Mouse (Mus musculus) hematopoietic stem cell, adult 5-6 weeks (primary cell): ENCODE results near the gene Mapt. TPM values are rescaled to one million over a fixed set of nuclear protein-coding genes. Genes with fewer than 3 reads are reported as not detected.
"Not testable (repeated sequence)": the region's sequence is repeated elsewhere in the genome, so short reads cannot be mapped to it uniquely, and the experiment has no call there.

Source experiments
- ATAC-seq, 2 experiments: fragments of 125-278 bp in 1 of 2; replicated peaks in 1 of 2; 2 replicates each; pipeline ENCODE4 v1.8.0; 2016 to 2017; ENCODE audit warnings: inconsistent platforms in 2 of 2, mild to moderate bottlenecking in 2 of 2, moderate number of reproducible peaks in 2 of 2, low read depth in 1 of 2, moderate TSS enrichment in 1 of 2; ENCODE audit not compliant: low FRiP score in 2 of 2, poor library complexity in 2 of 2, severe bottlenecking in 2 of 2, insufficient read depth in 1 of 2, low TSS enrichment in 1 of 2
- total RNA-seq: library from RNA; stranded (forward); fragments of 172-1452, 232-1000 nt; gene quantifications from 2 replicates; pipeline ENCODE4 v1.2.3, GENCODE M21; 2017

Mapt gene
- not detected in 2 replicates for total RNA-seq

- peak; percentile 65 to 71 for ATAC-seq
These were observed at the start of gene Mapt for GRCm38 (mm10) chr11:104231041-104231911. TSS of gene Mapt (plus strand) at chr11:104231390.

- no peak for ATAC-seq
These were observed 49.0 kb upstream of the Mapt start for GRCm38 (mm10) chr11:104182141-104182540.

GRCm38 (mm10) chr11:104186135-104186836 is 44.9 kb upstream of the Mapt start, which contains the start of gene Sppl2c:
TSS of gene Sppl2c (plus strand) at chr11:104186327.
- no peak for ATAC-seq

DNA sequence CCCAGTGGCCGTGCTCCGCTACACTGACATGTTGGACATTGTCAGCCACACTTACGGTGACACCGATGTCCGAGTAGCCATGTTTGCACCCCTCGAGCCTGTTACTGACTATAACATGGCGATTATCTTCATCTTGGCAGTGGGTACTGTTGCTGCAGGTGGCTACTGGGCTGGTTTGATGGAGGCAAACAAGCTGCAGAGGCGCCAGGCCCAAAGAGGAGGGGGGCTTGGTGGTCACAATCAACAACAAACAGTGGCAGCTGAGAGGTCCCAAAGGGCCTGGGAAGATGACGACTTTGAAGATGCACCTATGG is 44.4 kb upstream of the Mapt start:
- no peak for ATAC-seq

GRCm38 (mm10) chr11:104187766-104188165 is 43.4 kb upstream of the Mapt start:
- ATAC-seq: no peak

- ATAC-seq: no peak
These were observed 41.2 kb upstream of the Mapt start for GRCm38 (mm10) chr11:104190008-104190407.

DNA sequence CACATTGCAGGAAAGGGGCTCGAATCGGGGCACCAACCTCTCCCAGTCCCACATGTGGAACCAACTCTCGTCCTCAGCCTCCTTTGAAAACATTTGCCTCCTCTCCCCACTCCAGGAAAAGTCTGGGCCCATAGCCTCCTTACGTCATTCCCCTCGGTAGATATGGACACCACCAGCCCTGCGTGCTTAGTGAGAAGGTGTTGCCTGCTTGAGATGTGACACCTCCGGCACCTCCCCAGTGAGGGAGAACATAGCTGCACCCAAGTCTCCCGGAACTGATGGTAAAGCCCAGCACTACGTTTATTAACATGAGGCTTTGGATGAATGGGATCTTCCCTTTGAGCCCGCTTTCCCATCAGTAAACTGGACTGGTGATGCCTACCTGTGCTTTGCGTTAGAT is 35.8 kb upstream of the Mapt start:
- ATAC-seq: no peak

GRCm38 (mm10) chr11:104195791-104196190 is 35.4 kb upstream of the Mapt start:
- peak; percentile 46 to 82 for ATAC-seq

- peak in 1 of 2 experiments; percentile 32; a peak in 1 of 4 replicates for ATAC-seq
These were observed 33.3 kb upstream of the Mapt start for GRCm38 (mm10) chr11:104197861-104198260.

GRCm38 (mm10) chr11:104203271-104203670 is 27.9 kb upstream of the Mapt start:
- ATAC-seq: no peak

DNA sequence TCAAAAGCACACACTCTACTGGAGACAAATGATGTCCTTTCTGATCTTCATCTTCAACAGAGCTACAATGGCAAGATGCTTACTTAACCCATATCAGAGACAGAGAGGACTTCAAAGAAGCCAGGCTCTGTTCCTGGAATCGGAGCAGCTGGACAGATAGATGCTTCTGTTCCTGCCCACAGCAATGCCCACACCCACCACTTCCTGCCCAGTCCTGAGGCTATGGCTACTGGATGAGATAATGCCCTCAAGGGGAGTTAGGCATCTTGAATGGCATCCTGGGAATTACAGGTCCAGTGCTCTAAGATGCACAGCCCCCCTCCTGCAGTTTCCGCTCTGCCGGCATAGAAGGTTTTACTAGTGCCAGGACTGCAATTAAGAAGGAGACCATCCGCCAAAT is 24.6 kb upstream of the Mapt start:
- ATAC-seq: no peak

GRCm38 (mm10) chr11:104209041-104209440 is 22.1 kb upstream of the Mapt start:
- no peak for ATAC-seq

DNA sequence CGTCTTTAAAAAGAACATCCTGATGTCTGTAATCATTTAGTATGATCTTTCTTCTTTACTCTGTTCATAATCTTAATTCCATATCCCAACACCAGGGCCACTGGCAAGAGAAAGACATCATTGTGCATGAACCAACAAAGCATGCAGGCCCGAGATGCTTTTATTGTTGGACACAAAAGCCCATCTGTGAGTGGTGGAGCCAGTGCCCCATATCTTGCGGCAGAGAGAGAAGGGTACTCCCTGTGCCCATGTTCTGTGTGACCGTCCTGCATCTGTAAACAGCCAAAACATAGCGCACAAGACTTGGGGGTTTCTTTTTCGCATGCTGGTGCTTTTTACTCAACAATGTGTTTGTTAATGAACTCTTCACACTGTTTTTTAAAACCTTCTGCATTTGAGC is 19.9 kb upstream of the Mapt start:
- ATAC-seq: no peak

- not testable (repeated sequence) for ATAC-seq
These were observed 17.1 kb upstream of the Mapt start for GRCm38 (mm10) chr11:104214128-104214527.

- ATAC-seq: no peak
These were observed 13.1 kb upstream of the Mapt start for GRCm38 (mm10) chr11:104218075-104218474.

DNA sequence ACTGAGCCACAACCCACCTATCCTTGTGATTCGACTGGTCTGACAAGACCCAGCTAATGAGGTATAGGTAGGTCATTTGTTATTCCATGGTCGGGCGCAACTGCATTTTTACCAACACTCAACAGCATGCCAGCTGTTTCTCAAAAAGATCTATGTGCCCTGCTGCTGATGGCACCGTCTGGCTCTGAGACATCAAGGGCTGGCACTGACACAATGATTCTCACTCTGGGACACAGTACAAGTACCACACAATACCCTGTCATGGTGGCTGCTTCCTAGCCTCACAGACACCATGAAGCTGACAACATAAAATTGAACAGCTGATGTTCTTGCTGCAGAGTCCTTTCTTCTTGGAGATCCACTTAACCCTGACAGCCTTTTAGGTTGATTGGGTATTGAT is 10.9 kb upstream of the Mapt start:
- no peak for ATAC-seq

- ATAC-seq: no peak
These were observed 9.4 kb upstream of the Mapt start for GRCm38 (mm10) chr11:104221751-104222150.

- no peak for ATAC-seq
These were observed 7.9 kb upstream of the Mapt start for GRCm38 (mm10) chr11:104223301-104223700.
